Mouse (Mus musculus): ENCODE results near the gene Ak5. TPM values are rescaled to one million over a fixed set of nuclear protein-coding genes. Genes with fewer than 3 reads are reported as not detected.

Gene Ak5
- polyA plus RNA-seq, 2 experiments, result 0.94 to 2.2 TPM

DNA sequence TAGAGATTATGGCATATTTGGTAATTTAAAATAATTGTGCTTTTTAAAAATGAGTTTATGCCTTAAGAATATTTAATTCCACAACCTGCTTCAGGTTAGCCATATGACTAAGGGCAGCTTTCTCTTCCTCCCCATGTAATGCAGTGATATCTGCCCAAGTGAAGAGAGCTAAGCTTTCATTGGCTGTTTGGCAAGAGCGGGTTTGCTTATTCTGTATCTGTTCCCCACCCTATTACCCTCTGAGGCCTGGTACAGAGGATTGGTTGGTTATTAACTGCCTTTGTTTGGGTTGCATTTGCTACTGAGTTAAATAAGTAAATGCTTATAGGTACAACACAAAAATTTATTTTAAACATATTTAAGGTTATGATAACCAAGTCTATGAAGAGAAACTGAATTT, 221.2 kb downstream of the Ak5 start:
- Histone ChIP-seq H3K36me3 (ENCODE audit: control insufficient read depth, insufficient read depth, low read length) (peaks cover 39% of the 10 kb centered on the region), H3K9ac (ENCODE audit: low read depth, low read length, severe bottlenecking) (no peak overlapping the region), H3K27ac (replicated peaks; ENCODE audit: low read depth, low read length) (no peak overlapping the region), H3K9me3 (ENCODE audit: control insufficient read depth, low read length) (no peaks in the 10 kb centered on the region), H3K4me1 (ENCODE audit: control insufficient read depth, insufficient read depth, low read length) (no peaks in the 10 kb centered on the region), H3K4me2 (replicated peaks; ENCODE audit: low read depth, low read length, severe bottlenecking) (no peak overlapping the region), H3K27me3 (ENCODE audit: control insufficient read depth, insufficient read depth, low read length) (no peaks in the 10 kb centered on the region), H3K4me3 (replicated peaks; ENCODE audit: low read length) (no peak overlapping the region)
- TF ChIP-seq POLR2A (IDR thresholded peaks at IDR 0.05; ENCODE audit: borderline replicate concordance, extremely low read depth, insufficient read depth, insufficient read length), result no peak
- WGBS, result 86% methylated on average over 1 of the region's 1 CpGs
- ATAC-seq (ENCODE audit: low FRiP score, low read depth) (no peak), DNase-seq (ENCODE audit: low spot score) (no peak)

DNA sequence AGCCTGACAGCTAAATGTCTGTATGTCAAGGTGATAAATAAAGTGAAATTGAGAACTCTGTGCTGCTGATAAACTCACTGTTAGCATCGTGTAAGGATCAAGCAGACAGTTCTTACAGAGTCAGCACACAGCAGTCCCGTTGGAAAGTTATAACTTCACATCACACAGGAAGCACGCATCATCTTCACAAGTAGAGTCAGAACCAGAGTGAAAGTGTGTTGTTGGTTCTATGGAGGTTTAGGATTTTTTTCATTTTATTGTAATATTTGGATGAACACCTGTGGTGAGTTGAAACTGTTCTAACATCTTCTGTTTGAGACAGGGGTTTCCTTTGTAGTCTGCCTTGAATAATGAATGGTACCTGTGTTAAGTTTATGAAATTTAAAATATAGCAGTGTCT, 224.0 kb downstream of the Ak5 start:
- no peak for ATAC-seq (ENCODE audit: low FRiP score, low read depth)
- H3K27ac ChIP-seq (replicated peaks; ENCODE audit: low read depth, low read length), result no peak overlapping the region
- no peak for TF ChIP-seq POLR2A (IDR thresholded peaks at IDR 0.05; ENCODE audit: borderline replicate concordance, extremely low read depth, insufficient read depth, insufficient read length)
- H3K27me3 ChIP-seq (ENCODE audit: control insufficient read depth, insufficient read depth, low read length), result no peaks in the 10 kb centered on the region
- no peak overlapping the region for H3K4me2 ChIP-seq (replicated peaks; ENCODE audit: low read depth, low read length, severe bottlenecking)
- H3K9me3 ChIP-seq (ENCODE audit: control insufficient read depth, low read length), result no peaks in the 10 kb centered on the region
- H3K36me3 ChIP-seq (ENCODE audit: control insufficient read depth, insufficient read depth, low read length), result peaks cover 16% of the 10 kb centered on the region
- no peak overlapping the region for H3K9ac ChIP-seq (ENCODE audit: low read depth, low read length, severe bottlenecking)
- 88% methylated on average over 3 of the region's 3 CpGs for WGBS
- no peak overlapping the region for H3K4me3 ChIP-seq (replicated peaks; ENCODE audit: low read length)
- H3K4me1 ChIP-seq (ENCODE audit: control insufficient read depth, insufficient read depth, low read length), result no peaks in the 10 kb centered on the region
- DNase-seq (ENCODE audit: low spot score), result no peak

DNA sequence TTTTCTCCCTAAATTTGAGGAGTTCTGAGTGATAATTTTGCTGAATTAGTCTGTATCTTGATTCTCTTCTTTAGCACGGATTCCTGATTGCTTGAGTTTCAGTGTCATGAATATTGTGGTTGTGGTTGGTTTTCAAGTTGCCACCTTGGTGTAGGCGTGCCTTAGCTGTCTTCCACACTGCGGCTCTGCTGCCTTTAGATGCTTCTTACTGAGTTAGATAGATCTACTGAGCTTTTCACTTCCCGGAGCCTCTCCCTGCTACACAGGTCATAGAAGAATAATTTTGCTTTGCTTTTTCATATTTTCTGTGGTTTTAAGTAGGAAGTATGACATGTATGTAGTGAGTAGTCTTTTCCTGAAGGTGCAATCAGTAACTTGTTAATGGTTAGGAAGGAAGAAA, 225.4 kb downstream of the Ak5 start:
- WGBS, result 93% methylated on average over 4 of the region's 4 CpGs
- H3K4me2 ChIP-seq (replicated peaks; ENCODE audit: low read depth, low read length, severe bottlenecking), result no peak overlapping the region
- no peak overlapping the region for H3K4me3 ChIP-seq (replicated peaks; ENCODE audit: low read length)
- no peaks in the 10 kb centered on the region for H3K27me3 ChIP-seq (ENCODE audit: control insufficient read depth, insufficient read depth, low read length)
- H3K4me1 ChIP-seq (ENCODE audit: control insufficient read depth, insufficient read depth, low read length), result no peaks in the 10 kb centered on the region
- TF ChIP-seq POLR2A (IDR thresholded peaks at IDR 0.05; ENCODE audit: borderline replicate concordance, extremely low read depth, insufficient read depth, insufficient read length), result no peak
- DNase-seq (ENCODE audit: low spot score) (no peak), ATAC-seq (ENCODE audit: low FRiP score, low read depth) (no peak)
- H3K9ac ChIP-seq (ENCODE audit: low read depth, low read length, severe bottlenecking), result no peak overlapping the region
- H3K9me3 ChIP-seq (ENCODE audit: control insufficient read depth, low read length), result no peaks in the 10 kb centered on the region
- no peak overlapping the region for H3K27ac ChIP-seq (replicated peaks; ENCODE audit: low read depth, low read length)
- H3K36me3 ChIP-seq (ENCODE audit: control insufficient read depth, insufficient read depth, low read length), result peaks cover 10% of the 10 kb centered on the region

DNA sequence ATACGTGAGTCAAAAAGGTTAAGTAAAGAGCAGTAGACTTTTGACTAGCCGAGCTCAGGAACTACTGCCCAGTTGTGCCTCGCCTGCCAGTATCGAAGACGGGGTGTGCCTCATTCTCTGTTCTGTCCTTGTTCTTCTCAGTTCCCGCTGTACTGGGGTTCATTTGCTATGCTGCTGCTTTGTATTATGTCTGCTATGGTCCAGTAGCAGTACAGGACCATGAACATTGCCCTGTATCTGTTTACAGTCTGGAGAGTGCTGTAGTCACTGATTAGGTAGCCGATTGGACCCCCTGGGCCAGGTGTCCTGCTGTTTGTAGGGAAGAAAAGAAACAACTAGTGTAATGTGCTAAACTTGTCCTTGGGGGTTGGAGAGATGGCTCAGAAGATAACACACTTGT, 230.1 kb downstream of the Ak5 start:
- no peak overlapping the region for H3K4me2 ChIP-seq (replicated peaks; ENCODE audit: low read depth, low read length, severe bottlenecking)
- DNase-seq (ENCODE audit: low spot score) (no peak), ATAC-seq (ENCODE audit: low FRiP score, low read depth) (no peak)
- H3K9ac ChIP-seq (ENCODE audit: low read depth, low read length, severe bottlenecking), result no peak overlapping the region
- 93% methylated on average over 7 of the region's 7 CpGs for WGBS
- H3K27ac ChIP-seq (replicated peaks; ENCODE audit: low read depth, low read length), result no peak overlapping the region
- H3K9me3 ChIP-seq (ENCODE audit: control insufficient read depth, low read length), result no peaks in the 10 kb centered on the region
- H3K27me3 ChIP-seq (ENCODE audit: control insufficient read depth, insufficient read depth, low read length), result no peaks in the 10 kb centered on the region
- H3K36me3 ChIP-seq (ENCODE audit: control insufficient read depth, insufficient read depth, low read length), result peaks cover 7% of the 10 kb centered on the region
- H3K4me3 ChIP-seq (replicated peaks; ENCODE audit: low read length), result no peak overlapping the region
- no peaks in the 10 kb centered on the region for H3K4me1 ChIP-seq (ENCODE audit: control insufficient read depth, insufficient read depth, low read length)
- no peak for TF ChIP-seq POLR2A (IDR thresholded peaks at IDR 0.05; ENCODE audit: borderline replicate concordance, extremely low read depth, insufficient read depth, insufficient read length)

DNA sequence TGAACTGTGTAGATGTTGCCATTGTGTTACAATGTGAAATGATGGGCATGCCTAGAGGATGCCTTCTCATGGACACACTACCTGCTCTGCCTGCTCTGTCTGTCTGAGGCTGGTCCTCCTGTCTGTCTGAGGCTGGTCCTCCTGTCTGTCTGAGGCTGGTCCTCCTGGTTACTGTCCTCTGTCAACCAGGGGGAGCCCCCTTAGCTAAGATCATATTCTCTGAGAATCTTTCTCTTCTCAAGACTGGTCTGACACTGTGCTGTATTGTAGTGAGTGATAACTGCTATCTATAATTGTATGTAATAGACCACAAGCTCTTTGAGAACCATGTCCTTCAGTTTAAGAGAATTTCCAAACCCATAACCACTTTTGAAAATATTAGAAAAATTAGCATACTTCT, 232.6 kb downstream of the Ak5 start:
- Histone ChIP-seq H3K4me2 (replicated peaks; ENCODE audit: low read depth, low read length, severe bottlenecking) (no peak overlapping the region), H3K27ac (replicated peaks; ENCODE audit: low read depth, low read length) (no peak overlapping the region), H3K36me3 (ENCODE audit: control insufficient read depth, insufficient read depth, low read length) (peaks cover 4% of the 10 kb centered on the region), H3K9me3 (ENCODE audit: control insufficient read depth, low read length) (no peaks in the 10 kb centered on the region), H3K9ac (ENCODE audit: low read depth, low read length, severe bottlenecking) (no peak overlapping the region), H3K4me1 (ENCODE audit: control insufficient read depth, insufficient read depth, low read length) (no peaks in the 10 kb centered on the region), H3K27me3 (ENCODE audit: control insufficient read depth, insufficient read depth, low read length) (no peaks in the 10 kb centered on the region), H3K4me3 (replicated peaks; ENCODE audit: low read length) (no peak overlapping the region)
- TF ChIP-seq POLR2A (IDR thresholded peaks at IDR 0.05; ENCODE audit: borderline replicate concordance, extremely low read depth, insufficient read depth, insufficient read length), result no peak
- no peak for DNase-seq (ENCODE audit: low spot score)
- no peak for ATAC-seq (ENCODE audit: low FRiP score, low read depth)

DNA sequence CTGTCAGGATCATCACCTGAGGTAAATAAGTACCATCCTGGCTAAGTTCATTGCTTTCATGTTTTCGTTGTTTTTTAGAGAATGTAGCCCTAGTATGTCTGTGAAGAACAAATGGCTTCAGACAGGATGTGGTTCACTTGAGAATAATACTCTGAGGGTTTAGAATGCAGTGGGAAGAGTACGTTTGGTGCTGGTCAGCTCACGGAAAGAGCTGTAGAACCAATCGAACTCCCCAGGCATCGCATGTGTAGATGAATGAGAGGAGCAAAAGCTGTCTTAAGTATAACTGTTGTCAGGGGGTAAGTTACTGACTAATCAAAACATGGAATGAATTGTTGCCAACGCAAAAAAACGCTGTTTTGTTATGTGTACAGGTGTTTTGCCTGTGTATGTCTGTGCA, 235.5 kb downstream of the Ak5 start:
- H3K4me1 ChIP-seq (ENCODE audit: control insufficient read depth, insufficient read depth, low read length), result no peaks in the 10 kb centered on the region
- H3K27me3 ChIP-seq (ENCODE audit: control insufficient read depth, insufficient read depth, low read length), result no peaks in the 10 kb centered on the region
- DNase-seq (ENCODE audit: low spot score) (no peak), ATAC-seq (ENCODE audit: low FRiP score, low read depth) (no peak)
- H3K27ac ChIP-seq (replicated peaks; ENCODE audit: low read depth, low read length), result no peak overlapping the region
- 94% methylated on average over 7 of the region's 7 CpGs for WGBS
- no peak overlapping the region for H3K9ac ChIP-seq (ENCODE audit: low read depth, low read length, severe bottlenecking)
- H3K36me3 ChIP-seq (ENCODE audit: control insufficient read depth, insufficient read depth, low read length), result peaks cover 17% of the 10 kb centered on the region
- H3K4me2 ChIP-seq (replicated peaks; ENCODE audit: low read depth, low read length, severe bottlenecking), result no peak overlapping the region
- H3K4me3 ChIP-seq (replicated peaks; ENCODE audit: low read length), result no peak overlapping the region
- TF ChIP-seq POLR2A (IDR thresholded peaks at IDR 0.05; ENCODE audit: borderline replicate concordance, extremely low read depth, insufficient read depth, insufficient read length), result no peak
- no peaks in the 10 kb centered on the region for H3K9me3 ChIP-seq (ENCODE audit: control insufficient read depth, low read length)

Data from limb, embryonic 14.5 days (tissue).